Mouse (Mus musculus) layer of hippocampus, postnatal 25 days (tissue): ENCODE results near the gene Cep78. TPM values are rescaled to one million over a fixed set of nuclear protein-coding genes. Genes with fewer than 3 reads are reported as not detected.

ENCODE experiments used
- DNase-seq, 2 experiments: peaks; one replicate each; pipeline ENCODE4 v3.0.0; 2022; ENCODE audit warnings: mixed read lengths in 2 of 2, low spot score in 1 of 2; ENCODE audit errors: extremely low spot score in 1 of 2
- total RNA-seq, 2 experiments: library from RNA; stranded (reverse); gene quantifications; 2 replicates each; pipeline ENCODE4 v1.2.3; 2021

The Cep78 gene
- total RNA-seq, 2 experiments from 2014 or later: 10.0 to 11.2 TPM

- DNase-seq: no peak
Observed at GRCm38 (mm10) chr19:15913249-15913997, 71.4 kb downstream of the Cep78 start.

GRCm38 (mm10) chr19:15911441-15911840 lies 73.3 kb downstream of the Cep78 start:
- DNase-seq: no peak

GRCm38 (mm10) chr19:15910987-15911386 lies 73.8 kb downstream of the Cep78 start:
- no peak for DNase-seq

GRCm38 (mm10) chr19:15910488-15910887 lies 74.3 kb downstream of the Cep78 start:
- DNase-seq: no peak

- no peak for DNase-seq
Observed at GRCm38 (mm10) chr19:15908016-15908415, 76.8 kb downstream of the Cep78 start.

Other genes with a start within 250 kb of the Cep78 start
- 100 to 1,000 TPM in 1 of 2 experiments, 10 to 100 TPM in 1; 99.7 to 123 TPM for gene Psat1, start 37.7 kb downstream of the Cep78 start, total RNA-seq
- gene Gnaq, start 147.8 kb upstream of the Cep78 start, total RNA-seq: 100 to 1,000 TPM; 188 to 210 TPM